ENCODE assay signal across 20 mouse cellular contexts in the genomic region with DNA sequence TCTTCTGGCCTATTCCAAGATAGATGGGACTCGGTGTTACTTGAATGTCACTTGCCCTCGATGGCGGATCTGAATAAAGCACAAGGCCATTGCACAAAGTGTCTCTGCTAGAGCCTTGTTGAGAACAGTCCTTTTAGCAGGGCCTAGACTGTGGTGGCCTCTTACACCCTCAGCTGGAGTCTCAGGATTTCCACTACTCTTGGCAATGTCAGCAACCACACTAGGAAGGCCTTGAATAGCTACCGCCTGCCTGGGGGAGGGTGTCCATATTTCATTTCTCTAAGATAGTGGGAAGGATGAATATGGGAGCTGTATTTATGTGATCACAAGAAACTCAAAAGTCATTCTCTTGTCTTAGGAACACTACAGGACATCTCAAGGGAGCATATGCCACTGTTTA. TPM values are rescaled to one million over a fixed set of nuclear protein-coding genes. Genes with fewer than 3 reads are reported as not detected.
DNase-seq lines count a peak whose midpoint lies in the region; ATAC-seq and TF ChIP-seq lines count a peak whose summit lies in the region.
"Had no signal": no experiment of that assay in that cellular context is flagged by ENCODE, and none has a peak within 500 bp of the region (broad histone marks: within the 10 kb centered on the region; RNA-seq: fewer than 3 reads in every experiment).

No protein-coding gene starts in this region.

- H3K9me3 ChIP-seq in lung, postnatal 0 days (ENCODE audit: low read length): no peaks in the 10 kb centered on the region
- no peaks in the 10 kb centered on the region for H3K9me3 ChIP-seq in hindbrain, embryonic 12.5 days (replicated peaks)
- H3K9me3 ChIP-seq: embryonic facial prominence, embryonic 10.5 days; embryonic facial prominence, embryonic 12.5 days; forebrain, embryonic 13.5 days; forebrain, embryonic 15.5 days had no signal

- H3K4me1 ChIP-seq in lung, postnatal 0 days (ENCODE audit: insufficient read depth, low read depth, low read length): peaks cover 6% of the 10 kb centered on the region; the same call in 1 of the 2 replicates
- H3K4me1 ChIP-seq in hindbrain, embryonic 12.5 days: peaks cover 6% of the 10 kb centered on the region; the same call in 1 of the 2 replicates

- H3K4me2 ChIP-seq in lung, postnatal 0 days (replicated peaks; ENCODE audit: low read depth, low read length): no peak overlapping the region
- H3K4me2 ChIP-seq in hindbrain, embryonic 12.5 days (replicated peaks): no peak overlapping the region
- H3K4me2 ChIP-seq: embryonic facial prominence, embryonic 12.5 days; forebrain, embryonic 13.5 days; forebrain, embryonic 15.5 days had no signal

- H3K27ac ChIP-seq in lung, postnatal 0 days (ENCODE audit: low read length): peak overlapping the region; percentile 57; the same call in 1 of the 2 replicates
- no peak overlapping the region for H3K27ac ChIP-seq in hindbrain, embryonic 12.5 days
- H3K27ac ChIP-seq: embryonic facial prominence, embryonic 10.5 days; embryonic facial prominence, embryonic 12.5 days; forebrain, embryonic 13.5 days; forebrain, embryonic 15.5 days had no signal

- no peak for TF ChIP-seq EP300 in lung, postnatal 0 days (IDR thresholded peaks at IDR 0.05)

- 84% methylated on average over 4 of the region's 4 CpGs for WGBS in lung, postnatal 0 days
- 90% methylated on average over 4 of the region's 4 CpGs for WGBS in hindbrain, embryonic 12.5 days

- peak; percentile 62 for DNase-seq in adrenal gland, adult 2 months
- DNase-seq in adrenal gland, postnatal 4 days (ENCODE audit: low spot score in 2 of 2): no peak
- peak; percentile 44 for DNase-seq in adrenal gland, postnatal 14 days
- DNase-seq in adrenal gland, postnatal 25 days: no peak
- DNase-seq in lung, postnatal 0 days (ENCODE audit: low spot score): no peak
- no peak for DNase-seq in lung, postnatal 4 days
- DNase-seq: cerebellum, adult 11-12 months; cerebellum, adult 2 months; cerebellum, adult 9-10 months; cerebellum, postnatal 10 days; cerebellum, postnatal 25 days; forebrain, postnatal 0 days had no signal

- TF ChIP-seq CTCF in lung, postnatal 0 days (IDR thresholded peaks at IDR 0.05): no peak

- H3K27me3 ChIP-seq in lung, postnatal 0 days (replicated peaks; ENCODE audit: insufficient read depth, low read length): no peaks in the 10 kb centered on the region
- H3K27me3 ChIP-seq in hindbrain, embryonic 12.5 days: peaks cover 3% of the 10 kb centered on the region; the same call in 1 of the 2 replicates
- H3K27me3 ChIP-seq: forebrain, embryonic 15.5 days had no signal

- H3K4me3 ChIP-seq in lung, postnatal 0 days (ENCODE audit: low read depth, low read length): no peak overlapping the region
- no peak overlapping the region for H3K4me3 ChIP-seq in hindbrain, embryonic 12.5 days
- H3K4me3 ChIP-seq: embryonic facial prominence, embryonic 10.5 days; embryonic facial prominence, embryonic 12.5 days; forebrain, embryonic 13.5 days; forebrain, embryonic 15.5 days had no signal

- no peak for ATAC-seq in lung, postnatal 0 days
- no peak for ATAC-seq in hindbrain, embryonic 12.5 days (ENCODE audit: low FRiP score)
- ATAC-seq: forebrain, embryonic 13.5 days; forebrain, embryonic 15.5 days; forebrain, postnatal 0 days had no signal

- no peak overlapping the region for H3K9ac ChIP-seq in lung, postnatal 0 days (replicated peaks; ENCODE audit: low read depth)
- H3K9ac ChIP-seq in hindbrain, embryonic 12.5 days: no peak overlapping the region
- H3K9ac ChIP-seq: embryonic facial prominence, embryonic 12.5 days; forebrain, embryonic 13.5 days; forebrain, embryonic 15.5 days; forebrain, postnatal 0 days had no signal

- no peaks in the 10 kb centered on the region for H3K36me3 ChIP-seq in lung, postnatal 0 days (ENCODE audit: insufficient read depth, low read length)
- no peaks in the 10 kb centered on the region for H3K36me3 ChIP-seq in hindbrain, embryonic 12.5 days
- H3K36me3 ChIP-seq: embryonic facial prominence, embryonic 10.5 days; embryonic facial prominence, embryonic 12.5 days; forebrain, embryonic 15.5 days had no signal

RNA-seq across cellular contexts. Expression of gene Msln, which starts 5.9 kb away (rescaled TPM):
- 10 to 100 TPM in 1 of 2 experiments, 1 to 10 TPM in 1; 6.0 to 10.3 TPM for total RNA-seq in adrenal gland, adult 2 months (2021)
- 4.1 and 5.2 TPM in 2 replicates for polyA plus RNA-seq in adrenal gland, adult 2 months (2012; rRNA removed)
- 10 to 100 TPM; 16.3 to 19.1 TPM for total RNA-seq in adrenal gland, postnatal 4 days (2021)
- total RNA-seq in adrenal gland, postnatal 14 days (2021): 13.0 and 14.3 TPM in 2 replicates
- total RNA-seq in adrenal gland, postnatal 25 days (2021): 2.2 and 3.7 TPM in 2 replicates
- polyA plus RNA-seq in lung, postnatal 0 days (2015; fragmentation: Nextera tagmentation; extraction: Ambion mirVana): 584 and 630 TPM in 2 replicates
- polyA plus RNA-seq in hindbrain, embryonic 12.5 days (2016; fragmentation: Nextera tagmentation; extraction: Ambion mirVana): 0.75 TPM in 1 of 2 replicates, not detected in the other
- total RNA-seq: MEL had no signal
- polyA plus RNA-seq: forebrain, embryonic 11.5 days had no signal

RNA-seq across cellular contexts. Expression of gene Mslnl, which starts 12.4 kb away (rescaled TPM):
- total RNA-seq in adrenal gland, adult 2 months (2021): not detected
- 0.18 and 0.26 TPM in 2 replicates for polyA plus RNA-seq in adrenal gland, adult 2 months (2012; rRNA removed)
- total RNA-seq in adrenal gland, postnatal 4 days (2021): not detected
- not detected in 2 replicates for total RNA-seq in adrenal gland, postnatal 14 days (2021)
- total RNA-seq in adrenal gland, postnatal 25 days (2021): not detected in 2 replicates
- polyA plus RNA-seq in lung, postnatal 0 days (2015; fragmentation: Nextera tagmentation; extraction: Ambion mirVana): 1.0 and 1.9 TPM in 2 replicates
- not detected in 2 replicates for polyA plus RNA-seq in hindbrain, embryonic 12.5 days (2016; fragmentation: Nextera tagmentation; extraction: Ambion mirVana)
- polyA plus RNA-seq: C2C12; forebrain, embryonic 11.5 days; forebrain, embryonic 13.5 days; forebrain, embryonic 15.5 days; forebrain, postnatal 0 days had no signal

RNA-seq across cellular contexts. Expression of gene Rpusd1, which starts 20.8 kb away (rescaled TPM):
- total RNA-seq in adrenal gland, adult 2 months (2021): 10 to 100 TPM; 10.3 to 14.6 TPM
- polyA plus RNA-seq in adrenal gland, adult 2 months (2012; rRNA removed): 87.7 and 100 TPM in 2 replicates
- 10 to 100 TPM; 16.6 to 18.2 TPM for total RNA-seq in adrenal gland, postnatal 4 days (2021)
- total RNA-seq in adrenal gland, postnatal 14 days (2021): 9.9 and 10.7 TPM in 2 replicates
- total RNA-seq in adrenal gland, postnatal 25 days (2021): 14.1 and 14.6 TPM in 2 replicates
- polyA plus RNA-seq in lung, postnatal 0 days (2015; fragmentation: Nextera tagmentation; extraction: Ambion mirVana): 15.2 and 18.1 TPM in 2 replicates
- polyA plus RNA-seq in hindbrain, embryonic 12.5 days (2016; fragmentation: Nextera tagmentation; extraction: Ambion mirVana): 19.3 and 20.3 TPM in 2 replicates

RNA-seq across cellular contexts. Expression of gene Chtf18, which starts 21.0 kb away (rescaled TPM):
- 1 to 10 TPM; 1.8 to 2.3 TPM for total RNA-seq in adrenal gland, adult 2 months (2021)
- 3.0 and 4.1 TPM in 2 replicates for polyA plus RNA-seq in adrenal gland, adult 2 months (2012; rRNA removed)
- 10 to 100 TPM; 16.2 to 17.7 TPM for total RNA-seq in adrenal gland, postnatal 4 days (2021)
- total RNA-seq in adrenal gland, postnatal 14 days (2021): 4.4 and 5.0 TPM in 2 replicates
- 6.3 and 7.8 TPM in 2 replicates for total RNA-seq in adrenal gland, postnatal 25 days (2021)
- 1.6 and 2.6 TPM in 2 replicates for polyA plus RNA-seq in lung, postnatal 0 days (2015; fragmentation: Nextera tagmentation; extraction: Ambion mirVana)
- polyA plus RNA-seq in hindbrain, embryonic 12.5 days (2016; fragmentation: Nextera tagmentation; extraction: Ambion mirVana): 21.4 and 26.8 TPM in 2 replicates

RNA-seq across cellular contexts. Expression of gene Narfl, which starts 25.3 kb away (rescaled TPM):
- 10 to 100 TPM; 31.0 to 31.2 TPM for total RNA-seq in adrenal gland, adult 2 months (2021)
- 18.9 and 22.1 TPM in 2 replicates for polyA plus RNA-seq in adrenal gland, adult 2 months (2012; rRNA removed)
- 10 to 100 TPM; 39.5 to 40.8 TPM for total RNA-seq in adrenal gland, postnatal 4 days (2021)
- total RNA-seq in adrenal gland, postnatal 14 days (2021): 30.6 and 35.3 TPM in 2 replicates
- total RNA-seq in adrenal gland, postnatal 25 days (2021): 31.6 and 31.8 TPM in 2 replicates
- polyA plus RNA-seq in lung, postnatal 0 days (2015; fragmentation: Nextera tagmentation; extraction: Ambion mirVana): 23.8 and 24.1 TPM in 2 replicates
- polyA plus RNA-seq in hindbrain, embryonic 12.5 days (2016; fragmentation: Nextera tagmentation; extraction: Ambion mirVana): 25.1 and 26.8 TPM in 2 replicates

Comparison
In these comparisons a context has a peak if more than half of its experiments do, and no peak if none do; other contexts are left out.
1. DNase-seq: peak in adrenal gland, adult 2 months (single experiment) and adrenal gland, postnatal 14 days (single experiment); none in adrenal gland, postnatal 4 days (0 of 2), adrenal gland, postnatal 25 days (single experiment), lung, postnatal 0 days (single experiment) and lung, postnatal 4 days (0 of 2).